Mouse (Mus musculus) ES-Bruce4 (cell line): ENCODE measurements at regions not wholly inside any gene's neighbourhood (a gene's known extent, or its start where the extent isn't known, plus 50 kb on each side); places are given as distances from the start of the nearest gene placed in this dataset.

Experiments used
- H3K27ac ChIP-seq: 2 replicates; pipeline ENCODE4 v1.5.1; 2012; ENCODE audit warnings: low read length, inconsistent platforms; ENCODE audit not compliant: insufficient read depth
- H3K27me3 ChIP-seq: 2 replicates; pipeline ENCODE4 v1.6.1; 2012; ENCODE audit warnings: mild to moderate bottlenecking, low read length, inconsistent platforms; ENCODE audit not compliant: control insufficient read depth, poor library complexity, insufficient read depth, severe bottlenecking
- H3K36me3 ChIP-seq: 2 replicates; pipeline ENCODE4 v1.6.1; 2012; ENCODE audit warnings: inconsistent platforms, mild to moderate bottlenecking, low read length, moderate library complexity; ENCODE audit not compliant: control insufficient read depth, poor library complexity, insufficient read depth, severe bottlenecking
- H3K4me1 ChIP-seq: one replicate; pipeline ENCODE4 v1.8.1; 2011; ENCODE audit warnings: low read length; ENCODE audit not compliant: control insufficient read depth, insufficient read depth
- H3K4me3 ChIP-seq: 2 replicates; pipeline ENCODE4 v1.5.1; 2011; ENCODE audit warnings: low read depth, mild to moderate bottlenecking, low read length
- H3K9ac ChIP-seq: 2 replicates; pipeline ENCODE4 v1.6.1; 2012; ENCODE audit warnings: low read depth, mild to moderate bottlenecking, inconsistent platforms; ENCODE audit not compliant: poor library complexity, severe bottlenecking
- H3K9me3 ChIP-seq: replicated peaks from 2 replicates; pipeline ENCODE4 v1.6.1; 2012; ENCODE audit warnings: mild to moderate bottlenecking, low read length, inconsistent platforms; ENCODE audit not compliant: control insufficient read depth, poor library complexity, insufficient read depth, severe bottlenecking
- CTCF ChIP-seq: IDR thresholded peaks from one replicate; pipeline ENCODE4 v1.8.1; 2011; ENCODE audit warnings: low read depth, low read length
- EP300 ChIP-seq: IDR thresholded peaks from 2 replicates; pipeline ENCODE4 v1.6.1; 2011; ENCODE audit warnings: low read depth, low read length; ENCODE audit not compliant: insufficient read depth
- POLR2A ChIP-seq: IDR thresholded peaks from one replicate; pipeline ENCODE4 v1.8.1; 2011; ENCODE audit warnings: low read length; ENCODE audit not compliant: insufficient read depth

DNA sequence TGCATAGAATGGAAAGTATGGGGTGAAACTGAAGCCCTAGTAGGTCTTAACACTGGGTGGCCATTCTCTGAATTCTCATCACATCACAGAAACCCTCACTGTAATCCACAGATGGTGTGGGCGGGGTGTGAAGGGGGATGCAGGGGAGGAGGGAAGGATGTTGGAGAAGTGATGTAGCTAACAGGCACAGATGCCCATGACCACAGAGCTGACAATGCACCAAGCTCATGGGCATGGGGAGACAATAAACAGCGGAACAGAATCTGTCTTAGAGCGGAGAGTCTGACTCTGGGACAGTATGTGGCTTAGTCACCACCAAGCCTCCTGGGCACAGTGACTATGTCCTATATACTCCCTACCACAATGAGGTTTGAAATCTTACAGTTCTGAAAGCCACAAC, 63.3 kb upstream of the Fam19a5 start:
- Histone ChIP-seq H3K27ac (no peak overlapping the region), H3K9me3 (no peaks in the 10 kb centered on the region), H3K36me3 (no peaks in the 10 kb centered on the region), H3K9ac (no peak overlapping the region), H3K27me3 (no peaks in the 10 kb centered on the region; the same call in 1 of the 2 replicates), H3K4me3 (no peak overlapping the region), H3K4me1 (no peaks in the 10 kb centered on the region)
- no peak for TF ChIP-seq CTCF
- no peak for TF ChIP-seq POLR2A
- no peak for TF ChIP-seq EP300
